Mouse (Mus musculus): ENCODE data around the gene Ttll13.

Ttll13 gene

GRCm38 (mm10) chr7:80264606-80265005, 18.4 kb downstream of the Ttll13 start:
- no peak for DNase-seq (ENCODE audit: extremely low read depth, low read depth, low spot score)

GRCm38 (mm10) chr7:80267764-80268163, 21.6 kb downstream of the Ttll13 start:
- no peak for DNase-seq (ENCODE audit: extremely low read depth, low read depth, low spot score)

GRCm38 (mm10) chr7:80268897-80269750, 22.9 kb downstream of the Ttll13 start, which contains the start of gene Vps33b:
Vps33b (plus strand) TSS chr7:80269649.
- no peak for DNase-seq (ENCODE audit: extremely low read depth, low read depth, low spot score)

- DNase-seq (ENCODE audit: extremely low read depth, low read depth, low spot score), result no peak
These were observed 23.6 kb downstream of the Ttll13 start for GRCm38 (mm10) chr7:80269751-80270255.

GRCm38 (mm10) chr7:80273456-80273855, 27.3 kb downstream of the Ttll13 start:
- no peak for DNase-seq (ENCODE audit: extremely low read depth, low read depth, low spot score)

- DNase-seq (ENCODE audit: extremely low read depth, low read depth, low spot score), result no peak
These were observed 30.2 kb downstream of the Ttll13 start for GRCm38 (mm10) chr7:80276374-80276773.

- DNase-seq (ENCODE audit: extremely low read depth, low read depth, low spot score), result no peak
These were observed 33.9 kb downstream of the Ttll13 start for GRCm38 (mm10) chr7:80280032-80280431.

- no peak for DNase-seq (ENCODE audit: extremely low read depth, low read depth, low spot score)
These were observed 34.8 kb downstream of the Ttll13 start for GRCm38 (mm10) chr7:80280998-80281397.

- DNase-seq (ENCODE audit: extremely low read depth, low read depth, low spot score), result no peak
These were observed 35.5 kb downstream of the Ttll13 start for GRCm38 (mm10) chr7:80281646-80282045.

GRCm38 (mm10) chr7:80283226-80283918, 37.2 kb downstream of the Ttll13 start:
- DNase-seq (ENCODE audit: extremely low read depth, low read depth, low spot score), result no peak

GRCm38 (mm10) chr7:80284391-80284790, 38.2 kb downstream of the Ttll13 start:
- no peak for DNase-seq (ENCODE audit: extremely low read depth, low read depth, low spot score)

- DNase-seq (ENCODE audit: extremely low read depth, low read depth, low spot score), result no peak
These were observed 39.5 kb downstream of the Ttll13 start for GRCm38 (mm10) chr7:80285725-80286124.

- no peak for DNase-seq (ENCODE audit: extremely low read depth, low read depth, low spot score)
These were observed 41.6 kb downstream of the Ttll13 start for GRCm38 (mm10) chr7:80287736-80288135.

- DNase-seq (ENCODE audit: extremely low read depth, low read depth, low spot score), result peak; percentile 68
These were observed 48.0 kb downstream of the Ttll13 start, which contains the start of gene Prc1 for GRCm38 (mm10) chr7:80294062-80294763. Prc1 (plus strand) TSS chr7:80294450.

- DNase-seq (ENCODE audit: extremely low read depth, low read depth, low spot score), result no peak
These were observed 48.8 kb downstream of the Ttll13 start for GRCm38 (mm10) chr7:80294764-80295648.

- no peak for DNase-seq (ENCODE audit: extremely low read depth, low read depth, low spot score)
These were observed 50.3 kb downstream of the Ttll13 start for GRCm38 (mm10) chr7:80296462-80296861.

- no peak for DNase-seq (ENCODE audit: extremely low read depth, low read depth, low spot score)
These were observed 50.9 kb downstream of the Ttll13 start for GRCm38 (mm10) chr7:80297041-80297440.

- DNase-seq (ENCODE audit: extremely low read depth, low read depth, low spot score), result no peak
These were observed 52.6 kb downstream of the Ttll13 start for GRCm38 (mm10) chr7:80298754-80299153.

GRCm38 (mm10) chr7:80299568-80299967, 53.4 kb downstream of the Ttll13 start:
- DNase-seq (ENCODE audit: extremely low read depth, low read depth, low spot score), result no peak

- no peak for DNase-seq (ENCODE audit: extremely low read depth, low read depth, low spot score)
These were observed 55.3 kb downstream of the Ttll13 start for GRCm38 (mm10) chr7:80301522-80301921.
